Mouse (Mus musculus): ENCODE results near the gene Nos3. TPM values are rescaled to one million over a fixed set of nuclear protein-coding genes. Genes with fewer than 3 reads are reported as not detected.

Gene Nos3
- polyA plus RNA-seq, 1 experiment from 2014 or later = 21.5 TPM

GRCm38 (mm10) chr5:24413938-24414337 lies 49.3 kb downstream of the Nos3 start:
- Histone ChIP-seq H3K9ac (ENCODE audit: low read depth, low read length) (no peak overlapping the region), H3K4me2 (no peak overlapping the region), H3K27me3 (ENCODE audit: control insufficient read depth, insufficient read depth, low read length) (peaks cover 14% of the 10 kb centered on the region), H3K4me1 (ENCODE audit: control insufficient read depth, insufficient read depth, low read length) (0 out of 2 replicates have a peak, but pooled peaks cover 3% of the 10 kb centered on the region), H3K9me3 (replicated peaks; ENCODE audit: control insufficient read depth, low read length) (no peaks in the 10 kb centered on the region), H3K36me3 (ENCODE audit: control insufficient read depth, insufficient read depth, low read length) (no peaks in the 10 kb centered on the region), H3K4me3 (ENCODE audit: low read depth, low read length) (no peak overlapping the region), H3K27ac (ENCODE audit: low read depth, low read length) (no peak overlapping the region)
- 77% methylated on average over 13 of the region's 13 CpGs for WGBS (ENCODE audit: insufficient replicate concordance)
- ATAC-seq (replicated peaks; ENCODE audit: insufficient number of reproducible peaks, low FRiP score, low TSS enrichment) = no peak

GRCm38 (mm10) chr5:24416222-24416736 lies 51.7 kb downstream of the Nos3 start:
- Histone ChIP-seq H3K9ac (ENCODE audit: low read depth, low read length) (no peak overlapping the region), H3K4me2 (peak overlapping the region; percentile 30), H3K27me3 (ENCODE audit: control insufficient read depth, insufficient read depth, low read length) (peaks cover 14% of the 10 kb centered on the region), H3K9me3 (replicated peaks; ENCODE audit: control insufficient read depth, low read length) (no peaks in the 10 kb centered on the region), H3K27ac (ENCODE audit: low read depth, low read length) (no peak overlapping the region), H3K36me3 (ENCODE audit: control insufficient read depth, insufficient read depth, low read length) (peaks cover 2% of the 10 kb centered on the region; the same call in 1 of the 2 replicates), H3K4me3 (ENCODE audit: low read depth, low read length) (no peak overlapping the region), H3K4me1 (ENCODE audit: control insufficient read depth, insufficient read depth, low read length) (0 out of 2 replicates have a peak, but pooled peaks cover 3% of the 10 kb centered on the region)
- 4% methylated on average over 21 of the region's 21 CpGs for WGBS (ENCODE audit: insufficient replicate concordance)
- peak; percentile 37 for ATAC-seq (replicated peaks; ENCODE audit: insufficient number of reproducible peaks, low FRiP score, low TSS enrichment)

GRCm38 (mm10) chr5:24417587-24417986 lies 53.0 kb downstream of the Nos3 start:
- no peak overlapping the region for H3K27ac ChIP-seq (ENCODE audit: low read depth, low read length)
- H3K4me2 ChIP-seq = no peak overlapping the region
- H3K4me1 ChIP-seq (ENCODE audit: control insufficient read depth, insufficient read depth, low read length) = peaks cover 4% of the 10 kb centered on the region; the same call in 1 of the 2 replicates
- 77% methylated on average over 10 of the region's 10 CpGs for WGBS (ENCODE audit: insufficient replicate concordance)
- H3K9ac ChIP-seq (ENCODE audit: low read depth, low read length) = no peak overlapping the region
- no peaks in the 10 kb centered on the region for H3K9me3 ChIP-seq (replicated peaks; ENCODE audit: control insufficient read depth, low read length)
- H3K4me3 ChIP-seq (ENCODE audit: low read depth, low read length) = no peak overlapping the region
- ATAC-seq (replicated peaks; ENCODE audit: insufficient number of reproducible peaks, low FRiP score, low TSS enrichment) = no peak
- peaks cover 14% of the 10 kb centered on the region for H3K27me3 ChIP-seq (ENCODE audit: control insufficient read depth, insufficient read depth, low read length)
- peaks cover 2% of the 10 kb centered on the region; the same call in 1 of the 2 replicates for H3K36me3 ChIP-seq (ENCODE audit: control insufficient read depth, insufficient read depth, low read length)

- Histone ChIP-seq H3K27me3 (ENCODE audit: control insufficient read depth, insufficient read depth, low read length) (no peaks in the 10 kb centered on the region), H3K4me3 (ENCODE audit: low read depth, low read length) (no peak overlapping the region), H3K27ac (ENCODE audit: low read depth, low read length) (no peak overlapping the region), H3K4me1 (ENCODE audit: control insufficient read depth, insufficient read depth, low read length) (peaks cover 11% of the 10 kb centered on the region), H3K9ac (ENCODE audit: low read depth, low read length) (no peak overlapping the region), H3K36me3 (ENCODE audit: control insufficient read depth, insufficient read depth, low read length) (peaks cover 2% of the 10 kb centered on the region; the same call in 1 of the 2 replicates), H3K9me3 (replicated peaks; ENCODE audit: control insufficient read depth, low read length) (no peaks in the 10 kb centered on the region), H3K4me2 (no peak overlapping the region)
- ATAC-seq (replicated peaks; ENCODE audit: insufficient number of reproducible peaks, low FRiP score, low TSS enrichment) = no peak
- WGBS (ENCODE audit: insufficient replicate concordance) = 87% methylated on average over 9 of the region's 9 CpGs
Observed at GRCm38 (mm10) chr5:24420381-24420780, 55.8 kb downstream of the Nos3 start.

GRCm38 (mm10) chr5:24423129-24424003 lies 58.8 kb downstream of the Nos3 start, which contains the start of the genes Cdk5 and Slc4a2:
Gene Cdk5 (minus strand): TSS chr5:24423530.
Gene Slc4a2 (plus strand): TSS chr5:24423837.
- Histone ChIP-seq H3K9ac (ENCODE audit: low read depth, low read length) (peak within 1 kb of the TSS; percentile 87), H3K27ac (ENCODE audit: low read depth, low read length) (peak within 1 kb of the TSS; percentile 97), H3K4me1 (ENCODE audit: control insufficient read depth, insufficient read depth, low read length) (peaks cover 34% of the 10 kb centered on the region), H3K9me3 (replicated peaks; ENCODE audit: control insufficient read depth, low read length) (no peaks in the 10 kb centered on the region), H3K27me3 (ENCODE audit: control insufficient read depth, insufficient read depth, low read length) (no peaks in the 10 kb centered on the region), H3K36me3 (ENCODE audit: control insufficient read depth, insufficient read depth, low read length) (peaks cover 2% of the 10 kb centered on the region; the same call in 1 of the 2 replicates), H3K4me3 (ENCODE audit: low read depth, low read length) (peak within 1 kb of the TSS; percentile 74), H3K4me2 (peak within 1 kb of the TSS; percentile 95)
- WGBS (ENCODE audit: insufficient replicate concordance) = under 1% methylated on average over 46 of the region's 46 CpGs
- peak; percentile 87 for ATAC-seq (replicated peaks; ENCODE audit: insufficient number of reproducible peaks, low FRiP score, low TSS enrichment)

GRCm38 (mm10) chr5:24424004-24424781 lies 59.6 kb downstream of the Nos3 start:
- Histone ChIP-seq H3K4me3 (ENCODE audit: low read depth, low read length) (peak overlapping the region; percentile 74), H3K4me1 (ENCODE audit: control insufficient read depth, insufficient read depth, low read length) (peaks cover 41% of the 10 kb centered on the region), H3K9ac (ENCODE audit: low read depth, low read length) (peak overlapping the region; percentile 87), H3K4me2 (peak overlapping the region; percentile 95), H3K36me3 (ENCODE audit: control insufficient read depth, insufficient read depth, low read length) (peaks cover under 1% of the 10 kb centered on the region; the same call in 1 of the 2 replicates), H3K27ac (ENCODE audit: low read depth, low read length) (peak overlapping the region; percentile 97), H3K27me3 (ENCODE audit: control insufficient read depth, insufficient read depth, low read length) (no peaks in the 10 kb centered on the region), H3K9me3 (replicated peaks; ENCODE audit: control insufficient read depth, low read length) (no peaks in the 10 kb centered on the region)
- WGBS (ENCODE audit: insufficient replicate concordance) = 13% methylated on average over 21 of the region's 21 CpGs
- peak; percentile 0; the same call in 1 of the 2 replicates for ATAC-seq (replicated peaks; ENCODE audit: insufficient number of reproducible peaks, low FRiP score, low TSS enrichment)

- H3K4me3 ChIP-seq (ENCODE audit: low read depth, low read length) = peak overlapping the region; percentile 74
- peak overlapping the region; percentile 95 for H3K4me2 ChIP-seq
- no peaks in the 10 kb centered on the region for H3K27me3 ChIP-seq (ENCODE audit: control insufficient read depth, insufficient read depth, low read length)
- peak overlapping the region; percentile 87 for H3K9ac ChIP-seq (ENCODE audit: low read depth, low read length)
- peaks cover 3% of the 10 kb centered on the region; the same call in 1 of the 2 replicates for H3K36me3 ChIP-seq (ENCODE audit: control insufficient read depth, insufficient read depth, low read length)
- no peaks in the 10 kb centered on the region for H3K9me3 ChIP-seq (replicated peaks; ENCODE audit: control insufficient read depth, low read length)
- H3K27ac ChIP-seq (ENCODE audit: low read depth, low read length) = peak overlapping the region; percentile 97
- H3K4me1 ChIP-seq (ENCODE audit: control insufficient read depth, insufficient read depth, low read length) = peaks cover 41% of the 10 kb centered on the region
- under 1% methylated on average over 60 of the region's 60 CpGs for WGBS (ENCODE audit: insufficient replicate concordance)
- ATAC-seq (replicated peaks; ENCODE audit: insufficient number of reproducible peaks, low FRiP score, low TSS enrichment) = no peak; the same call in 1 of the 2 replicates
Observed at GRCm38 (mm10) chr5:24424861-24425411, 60.3 kb downstream of the Nos3 start.

Data from heart, embryonic 11.5 days (tissue).